Mouse (Mus musculus) retina, postnatal 7 days (tissue): ENCODE measurements around the gene Slc25a25.

Experiments
- DNase-seq: peaks from one replicate; pipeline ENCODE4 v3.0.0-alpha.2; 2012; ENCODE audit warnings: low read depth, low spot score

Slc25a25 gene

DNA sequence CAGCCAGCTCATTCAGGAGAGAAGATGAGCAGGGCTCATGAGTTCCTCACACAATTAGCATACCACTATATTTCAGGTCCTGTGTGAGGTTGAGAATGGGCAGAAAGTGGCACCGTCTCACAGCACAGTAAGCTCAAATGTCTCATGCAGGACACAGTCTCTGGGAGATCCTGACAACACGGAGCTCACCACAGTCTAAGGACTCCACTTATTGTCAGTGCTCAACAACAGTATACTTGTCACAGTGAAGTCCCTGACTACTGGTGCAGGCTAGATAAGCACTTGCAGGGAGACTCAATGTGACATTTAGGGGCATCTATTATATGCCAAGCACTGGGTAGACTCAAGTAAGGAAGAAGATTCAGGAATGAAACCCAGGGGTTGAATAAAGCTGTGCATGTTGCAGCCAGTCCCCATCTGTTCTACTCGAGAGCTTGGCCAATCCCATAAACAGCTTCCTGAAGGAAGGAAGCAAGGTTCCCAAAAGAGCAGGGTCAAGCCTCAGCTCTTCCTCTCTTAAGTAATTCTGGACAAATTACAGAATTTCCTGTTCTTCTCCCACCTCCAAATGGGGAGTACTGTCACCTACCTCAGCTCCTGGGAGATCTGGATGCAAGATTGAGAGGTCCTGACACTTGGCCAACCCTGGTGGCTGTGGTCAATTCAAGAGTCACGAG lies 21.9 kb downstream of the Slc25a25 start:
- no peak for DNase-seq

DNA sequence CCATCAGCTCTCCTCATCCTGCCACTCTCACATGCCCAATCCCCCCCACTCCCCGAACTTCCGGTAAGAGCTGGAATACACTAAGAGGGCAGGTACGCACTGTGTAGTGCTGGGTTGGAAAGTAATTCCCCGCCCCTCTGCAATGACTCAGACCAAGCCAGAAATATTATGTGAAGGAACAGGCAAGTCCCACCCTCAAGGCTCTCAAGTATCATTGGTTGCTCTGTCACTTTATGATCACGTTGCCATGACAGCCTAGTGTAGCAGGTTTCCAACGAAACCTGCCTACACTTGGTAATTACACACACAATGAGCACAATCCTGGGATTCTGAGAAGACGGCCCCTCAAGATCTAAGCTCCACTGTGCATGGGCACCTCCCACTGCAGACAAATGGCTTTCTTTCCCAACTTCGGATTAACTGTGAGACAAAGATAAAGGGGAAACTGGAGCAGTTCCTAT lies 23.0 kb downstream of the Slc25a25 start:
- DNase-seq, result no peak

DNA sequence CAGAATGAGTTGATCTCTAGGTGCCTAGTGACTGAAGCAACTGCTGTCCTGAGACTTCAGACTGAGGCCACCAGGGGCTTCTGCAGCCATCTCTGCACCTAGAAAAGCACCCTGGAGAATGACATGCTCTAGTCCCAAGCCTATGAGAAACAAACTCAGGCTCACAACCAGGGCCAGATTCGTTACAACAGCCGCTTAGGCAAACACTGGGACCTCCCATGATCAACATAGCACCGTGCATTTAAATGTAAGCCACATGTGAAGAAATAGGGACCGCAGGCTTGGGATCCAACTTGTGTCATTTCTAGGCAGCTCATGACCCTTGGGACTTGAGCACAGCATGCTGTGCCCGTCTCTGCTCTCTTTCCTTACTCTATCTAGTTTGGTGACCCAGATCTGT lies 23.5 kb downstream of the Slc25a25 start:
- no peak for DNase-seq

DNA sequence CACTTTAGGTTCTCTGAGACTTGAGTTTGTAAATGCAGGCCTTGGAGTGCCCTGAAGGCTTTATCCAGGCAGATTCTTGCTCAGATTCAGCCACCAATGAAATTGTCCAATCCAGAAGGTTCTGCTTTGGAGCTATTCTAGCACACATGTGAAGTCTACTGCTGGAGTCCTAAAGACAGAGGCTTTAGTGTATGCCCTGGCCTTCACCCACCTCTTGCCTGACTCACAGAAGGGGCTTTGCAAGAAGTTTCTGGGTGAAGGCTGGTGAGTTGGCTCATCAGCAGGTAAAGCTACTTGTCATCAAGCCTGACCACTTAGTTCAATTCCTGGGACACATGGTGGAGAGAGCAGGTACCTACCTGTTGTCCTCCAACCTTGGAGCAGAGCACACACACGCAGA lies 25.1 kb downstream of the Slc25a25 start:
- DNase-seq, result no peak

DNA sequence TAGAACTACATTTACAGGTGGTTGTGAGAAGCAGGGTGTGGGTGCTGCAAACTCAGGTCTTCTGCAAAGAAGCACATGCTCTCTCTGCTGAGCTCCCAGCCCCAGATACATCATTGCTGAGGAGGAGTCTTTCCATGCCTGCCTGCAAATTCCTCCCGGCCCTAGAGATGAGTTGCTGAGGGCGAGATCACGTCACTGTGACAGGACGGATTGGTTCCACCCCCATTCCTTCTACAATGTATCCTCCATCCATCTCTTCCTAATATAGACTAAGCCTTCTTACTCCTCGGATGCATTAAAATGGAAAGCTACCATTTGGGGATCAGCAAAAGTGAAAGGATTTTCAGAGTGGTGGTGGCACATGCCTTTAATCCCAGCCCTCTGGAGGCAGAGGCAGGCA lies 25.7 kb downstream of the Slc25a25 start:
- DNase-seq, result no peak

DNA sequence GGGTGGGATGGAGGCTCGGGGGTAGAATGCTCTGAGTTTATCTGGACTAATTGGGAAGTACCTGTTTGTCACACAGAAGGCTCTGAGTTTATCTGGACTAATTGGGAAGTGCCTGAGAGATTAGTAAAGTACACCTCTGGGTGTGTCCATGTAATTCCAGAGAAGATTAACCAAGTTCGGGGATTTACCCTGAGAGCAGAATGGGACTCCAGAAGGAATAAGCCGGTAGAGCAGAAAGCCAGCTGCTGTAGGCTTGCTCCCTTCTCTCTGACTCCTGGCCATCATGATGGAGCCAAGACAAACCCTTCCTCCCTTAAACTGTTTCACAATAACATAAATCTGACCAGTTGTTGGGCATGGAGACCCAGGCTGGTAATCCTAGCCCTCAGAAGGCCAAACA lies 26.4 kb downstream of the Slc25a25 start:
- DNase-seq, result no peak

DNA sequence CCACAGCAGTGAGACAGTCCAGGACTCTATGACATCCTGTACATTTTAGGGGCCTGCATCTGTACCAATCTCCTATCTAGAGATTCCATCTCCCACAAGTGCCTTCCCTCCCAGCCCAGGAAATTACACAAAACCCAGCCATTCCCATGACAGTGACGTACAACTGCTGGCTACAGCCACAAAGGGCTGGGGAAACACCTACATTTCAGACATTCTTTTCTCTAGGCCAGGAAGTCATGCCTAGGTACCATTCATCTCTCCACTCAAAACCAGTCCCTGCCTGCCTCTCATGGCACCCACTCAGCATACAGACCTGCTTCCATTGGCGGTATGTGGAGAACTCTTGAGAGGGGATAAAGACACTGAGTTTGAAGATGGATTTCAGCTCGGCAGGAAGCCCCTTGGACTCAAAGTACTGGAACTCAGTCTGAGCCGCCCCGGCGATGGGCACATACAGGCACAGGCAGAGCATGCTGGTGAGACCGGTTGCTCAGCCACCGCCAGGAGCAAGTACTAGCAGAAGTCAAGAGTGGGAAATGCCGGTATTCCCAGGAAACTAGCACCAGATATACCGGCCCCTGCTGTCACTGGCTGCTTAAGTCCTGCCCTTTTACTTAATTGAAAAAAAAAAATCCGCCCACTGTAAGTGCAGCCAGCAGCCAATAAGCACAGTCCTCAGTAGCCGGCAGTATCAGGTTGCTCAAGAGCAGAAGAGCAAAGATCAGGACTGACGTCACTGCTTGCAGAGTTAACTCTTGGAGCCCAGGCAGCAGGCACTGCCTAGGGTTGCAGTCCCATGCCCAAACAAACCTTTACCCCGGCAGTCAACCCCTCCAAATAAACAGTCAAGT lies 27.5 kb downstream of the Slc25a25 start:
- no peak for DNase-seq

DNA sequence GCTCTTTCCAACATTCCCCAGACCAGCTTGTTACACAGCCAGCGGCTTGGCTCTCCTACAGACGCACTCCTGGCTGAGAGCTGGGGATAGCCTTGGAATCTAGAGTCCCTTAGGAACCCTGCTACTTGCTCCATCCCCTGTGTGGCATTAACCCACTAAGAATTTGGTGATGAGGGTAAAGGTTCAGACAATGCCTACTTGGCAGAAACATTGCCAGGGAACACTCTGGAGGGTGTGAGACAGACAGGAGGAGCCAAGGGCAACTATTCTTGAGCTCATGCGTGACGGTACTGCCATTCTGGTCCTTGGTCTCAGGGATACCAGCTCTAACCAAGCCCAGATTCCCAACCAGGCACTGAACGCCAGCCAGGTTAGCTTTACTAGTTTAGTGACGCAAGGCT lies 29.4 kb downstream of the Slc25a25 start:
- no peak for DNase-seq

DNA sequence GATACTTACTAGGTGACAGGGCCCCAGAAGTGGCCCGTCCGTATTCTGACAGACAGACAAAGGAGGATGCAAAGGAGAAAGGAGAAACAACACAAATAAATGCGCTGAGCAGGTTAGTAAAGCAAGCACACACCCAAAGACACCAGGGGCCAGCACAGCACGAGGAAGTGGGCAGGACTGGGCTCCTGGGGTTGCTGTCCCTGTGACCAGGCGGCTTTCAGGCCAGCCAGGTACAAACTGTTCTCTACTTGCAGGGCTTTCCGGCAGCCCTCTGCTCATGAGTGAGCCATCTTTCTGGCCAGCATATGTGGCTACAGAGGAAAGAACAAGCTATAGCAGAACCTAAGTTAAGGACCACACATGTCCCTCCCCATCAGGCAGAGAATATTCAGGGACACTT lies 30.6 kb downstream of the Slc25a25 start:
- DNase-seq, result no peak

DNA sequence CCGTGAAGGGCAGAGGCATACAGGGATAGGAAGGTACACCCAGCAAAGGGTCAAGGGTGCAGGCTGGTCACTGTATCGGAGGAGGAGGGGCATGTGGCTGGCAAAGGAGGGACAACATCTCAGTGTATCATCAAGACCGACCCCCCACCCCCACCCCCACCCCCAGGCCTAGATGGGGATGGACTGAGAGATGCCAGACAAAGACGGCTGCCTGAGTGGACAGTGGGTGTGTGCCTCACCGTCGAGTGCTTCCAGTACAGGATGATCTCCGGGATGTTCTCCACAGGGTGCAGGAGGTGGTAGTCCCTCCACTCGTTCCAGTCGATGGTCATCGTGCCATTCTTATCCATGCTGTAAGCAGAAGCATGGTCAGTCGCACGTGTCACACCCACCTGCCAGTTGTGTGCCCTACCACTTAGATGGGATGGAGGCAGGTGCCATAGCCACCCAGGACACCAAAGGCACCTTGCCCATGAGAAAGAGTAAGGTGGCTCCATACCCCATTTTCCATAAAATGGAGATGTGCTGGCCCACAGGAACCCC lies 31.1 kb downstream of the Slc25a25 start:
- no peak for DNase-seq

DNA sequence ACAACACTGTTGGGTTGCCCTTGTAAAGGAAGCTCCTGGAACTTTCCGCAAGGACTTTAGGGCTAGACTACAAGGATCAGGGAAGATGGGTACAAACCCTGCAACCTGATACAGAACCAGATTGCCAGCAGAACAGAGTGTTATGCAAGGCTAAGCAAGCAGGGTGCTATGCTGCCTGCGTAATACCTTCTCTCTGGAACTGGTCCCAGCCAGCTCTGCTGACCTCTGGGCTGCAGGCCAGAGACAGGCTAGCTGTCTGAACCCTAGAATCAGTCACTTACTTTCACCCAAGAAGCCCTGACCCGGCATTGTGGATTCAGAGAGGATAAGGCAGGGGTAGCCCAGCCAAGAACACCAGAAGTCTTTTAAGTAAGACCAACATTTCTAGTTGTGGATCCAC lies 31.9 kb downstream of the Slc25a25 start:
- no peak for DNase-seq

DNA sequence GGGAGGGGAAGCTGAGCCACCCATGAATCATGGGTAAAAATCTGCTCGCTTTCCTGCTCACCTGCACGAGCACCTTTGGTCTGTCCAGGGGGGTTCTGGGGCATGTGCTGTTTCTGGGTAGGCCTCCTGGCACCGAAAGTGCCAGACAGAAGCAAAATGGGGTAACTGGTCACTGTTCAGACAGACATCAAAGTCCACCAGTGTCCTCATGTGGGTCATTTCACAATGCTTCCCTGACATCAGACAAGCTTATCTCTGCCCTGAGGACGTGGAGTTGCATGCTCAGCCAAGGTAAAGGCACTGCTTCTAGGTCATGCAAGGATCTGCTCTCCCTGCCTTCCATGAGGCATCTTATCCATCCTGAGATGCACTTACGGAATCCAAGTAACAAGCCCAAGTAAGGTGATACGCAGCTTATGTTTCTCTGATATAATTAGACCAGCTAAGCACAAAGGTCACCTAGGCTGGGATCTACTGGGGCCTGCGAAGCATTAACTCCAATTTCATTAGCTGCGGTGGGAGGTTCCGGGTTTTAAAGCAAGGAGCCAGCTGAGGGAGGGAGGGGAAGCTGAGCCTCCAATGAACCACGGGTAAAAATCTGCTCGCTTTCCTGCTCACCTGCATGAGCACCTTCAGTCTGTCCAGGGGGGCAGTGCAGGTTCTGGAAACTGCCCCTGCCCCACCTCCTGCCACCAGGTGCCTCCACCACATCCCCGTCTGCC lies 32.7 kb downstream of the Slc25a25 start:
- no peak for DNase-seq

DNA sequence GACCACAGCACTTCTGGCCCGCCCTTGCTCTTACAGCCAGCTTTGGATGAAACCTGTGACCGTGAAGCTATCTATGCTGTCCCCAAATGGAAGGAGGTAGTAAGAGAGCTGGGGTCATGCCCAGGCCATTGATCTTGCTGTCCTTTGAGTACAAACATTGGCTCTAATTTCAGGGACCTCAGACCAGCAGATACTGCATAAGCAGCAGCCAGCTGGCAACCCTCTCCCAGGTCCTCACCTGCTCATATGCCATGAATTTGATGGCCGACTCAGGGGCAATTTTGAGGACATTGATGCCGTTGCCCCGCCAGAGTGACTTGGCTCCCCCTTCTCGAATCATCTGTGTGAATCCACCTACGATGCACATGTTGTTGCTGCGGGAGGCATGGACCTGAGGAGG lies 33.8 kb downstream of the Slc25a25 start:
- DNase-seq, result no peak

DNA sequence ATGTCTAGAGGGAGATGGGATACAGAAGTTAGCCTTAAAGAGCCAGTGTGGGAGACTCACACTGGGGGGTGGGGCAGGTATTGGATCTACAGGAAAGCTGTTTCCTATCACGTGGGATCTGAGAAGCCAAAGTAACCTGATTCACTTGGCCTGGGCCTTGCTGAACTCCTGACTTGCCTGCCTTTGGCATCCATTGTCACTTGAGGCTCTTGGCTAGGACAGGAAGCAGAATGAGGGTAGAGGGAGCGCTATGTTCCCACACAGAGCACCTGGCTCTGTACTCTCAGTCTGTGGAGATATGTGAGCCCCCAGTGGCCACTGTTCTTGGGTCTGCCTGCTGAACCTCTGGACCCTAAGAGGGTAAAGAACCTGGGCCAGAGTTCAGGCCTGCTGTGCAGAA lies 34.7 kb downstream of the Slc25a25 start:
- no peak for DNase-seq

DNA sequence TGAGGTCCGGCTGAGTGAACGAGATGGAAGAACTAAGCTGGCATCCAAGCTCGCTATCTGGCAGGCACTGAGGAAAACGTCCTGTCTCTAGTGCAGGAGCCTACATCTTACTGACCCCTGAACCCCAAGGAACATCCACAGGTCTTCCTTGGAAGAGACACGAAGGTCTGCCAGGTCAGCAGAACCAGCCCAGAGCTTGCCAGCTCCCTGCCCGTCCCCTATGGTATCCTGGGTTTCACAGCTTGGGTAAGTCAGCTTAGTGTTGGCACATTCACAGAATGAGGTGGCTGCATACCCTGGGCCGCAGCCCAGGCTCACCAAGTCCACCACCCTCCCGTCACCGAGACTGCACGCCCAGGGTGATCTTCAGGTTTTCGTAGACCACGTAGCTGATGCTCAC lies 35.4 kb downstream of the Slc25a25 start:
- no peak for DNase-seq

DNA sequence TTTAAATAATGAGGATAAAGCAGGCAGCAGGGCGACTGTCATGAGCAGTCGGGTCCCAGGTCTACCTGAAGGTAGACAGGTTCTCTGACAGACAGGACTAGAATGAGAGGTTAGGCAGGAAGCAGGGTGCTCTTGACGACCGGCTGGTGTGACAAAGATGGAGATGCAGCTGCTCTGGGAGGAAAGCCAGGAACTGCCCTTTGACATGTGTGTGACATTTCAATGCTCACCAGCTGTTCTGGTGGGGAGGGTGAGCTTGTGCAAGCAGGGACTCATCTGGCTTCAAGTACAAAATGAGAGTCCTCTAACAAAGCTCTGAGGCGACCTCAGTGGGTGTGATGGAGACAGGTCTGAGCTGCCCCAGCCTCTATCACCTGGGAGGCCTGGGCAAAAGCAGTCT lies 37.3 kb downstream of the Slc25a25 start:
- DNase-seq, result no peak

DNA sequence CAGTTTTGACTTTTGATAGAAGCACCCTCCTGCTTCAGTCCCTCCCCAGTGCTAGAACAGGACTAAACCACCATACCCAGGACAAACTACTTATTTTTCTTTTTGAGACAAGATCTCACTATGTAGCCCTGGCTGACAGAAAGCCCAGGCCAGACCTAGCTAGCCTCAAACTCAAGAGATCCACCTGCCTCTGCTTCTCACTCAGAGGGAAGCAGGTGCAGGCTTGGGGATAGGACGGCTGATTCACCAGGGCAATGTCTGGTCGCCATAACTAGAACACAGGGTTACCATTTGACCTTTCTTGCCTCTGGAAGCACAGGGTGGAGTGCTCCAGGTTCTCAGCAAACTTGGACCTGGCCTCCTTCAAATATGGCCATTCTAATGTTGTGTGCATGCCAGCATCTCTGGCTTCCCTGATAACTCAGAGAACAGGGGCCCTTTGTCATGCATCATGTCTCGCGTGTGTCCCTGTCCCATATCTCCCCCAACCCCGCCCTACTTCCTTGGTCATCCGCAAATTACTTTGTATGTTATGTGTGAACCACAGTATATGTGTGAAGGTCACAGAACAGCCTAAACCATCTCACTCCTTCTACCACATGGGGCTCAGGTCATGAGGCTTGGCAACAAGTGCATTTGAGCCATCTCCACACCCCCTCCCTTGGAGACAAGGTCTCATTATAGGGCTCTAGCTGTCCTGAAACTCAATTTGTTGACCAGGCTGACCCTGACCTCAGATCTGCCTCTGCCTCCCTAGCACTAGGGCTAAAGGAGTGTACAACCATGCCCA lies 38.3 kb downstream of the Slc25a25 start:
- DNase-seq, result no peak

DNA sequence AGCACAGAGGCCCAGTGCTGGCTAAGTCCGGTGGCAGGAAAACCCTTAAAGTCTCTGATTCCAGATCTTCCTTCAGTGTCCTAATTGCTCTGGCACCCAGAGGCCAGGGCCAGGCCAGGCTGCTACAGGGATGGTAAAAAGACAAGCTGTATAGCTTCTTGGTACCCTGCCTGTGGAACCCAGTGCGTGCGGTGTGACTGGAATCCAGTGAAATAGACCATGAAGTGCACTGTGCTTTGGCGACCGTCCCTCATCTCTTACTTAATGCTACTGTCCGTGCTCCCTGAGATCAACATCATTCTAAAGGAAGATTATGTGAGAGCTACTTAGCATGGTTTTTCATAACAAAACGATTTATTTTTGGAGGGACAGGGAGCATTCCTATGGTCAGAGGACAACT lies 39.8 kb downstream of the Slc25a25 start:
- no peak for DNase-seq

DNA sequence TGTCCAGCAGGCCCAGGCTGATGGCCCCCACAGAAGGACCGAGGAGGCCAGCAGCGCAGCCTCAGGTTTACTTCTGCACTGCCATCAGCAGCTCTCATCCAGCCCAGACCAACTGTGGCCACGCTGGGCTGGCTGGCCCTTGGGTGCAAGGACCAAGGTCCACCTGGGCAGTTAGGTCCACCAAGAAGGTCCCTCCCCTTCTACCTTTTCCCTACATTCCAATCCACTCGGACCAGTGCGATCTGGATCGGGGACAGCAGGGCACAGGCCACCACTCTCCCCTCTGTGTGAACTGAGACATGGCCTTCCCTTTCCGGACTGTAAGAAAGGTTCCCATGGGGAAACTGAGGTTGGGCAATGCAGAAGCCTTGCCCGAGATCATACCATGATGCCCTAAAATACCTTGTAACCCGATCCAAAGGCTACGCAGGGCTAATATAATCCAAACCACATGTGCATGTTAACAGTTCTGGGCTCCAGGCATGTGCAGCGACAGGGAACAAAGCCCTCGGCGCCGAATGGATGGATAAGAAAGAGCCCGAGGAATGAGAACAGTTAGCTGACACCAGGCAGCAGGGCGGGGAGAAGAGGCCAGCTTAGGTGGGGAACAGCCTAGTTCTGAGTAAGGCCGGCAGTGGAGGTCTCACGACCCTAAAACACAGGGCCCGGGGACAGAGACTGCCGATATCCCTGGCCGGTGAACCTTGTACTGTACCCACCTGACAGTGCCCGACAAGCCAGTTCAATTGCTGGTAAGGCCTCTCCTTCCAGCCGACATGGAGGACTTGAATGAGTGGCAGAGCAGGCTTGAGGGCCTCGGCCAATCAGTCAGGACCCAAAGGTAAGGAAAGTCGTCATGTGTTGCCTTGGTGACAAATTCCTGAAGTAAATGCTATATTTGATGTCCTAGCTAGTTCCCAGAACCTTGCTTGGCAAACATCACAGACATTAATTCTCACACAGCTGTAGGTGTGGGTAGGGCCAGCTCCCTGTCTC lies 42.5 kb downstream of the Slc25a25 start:
- no peak for DNase-seq

DNA sequence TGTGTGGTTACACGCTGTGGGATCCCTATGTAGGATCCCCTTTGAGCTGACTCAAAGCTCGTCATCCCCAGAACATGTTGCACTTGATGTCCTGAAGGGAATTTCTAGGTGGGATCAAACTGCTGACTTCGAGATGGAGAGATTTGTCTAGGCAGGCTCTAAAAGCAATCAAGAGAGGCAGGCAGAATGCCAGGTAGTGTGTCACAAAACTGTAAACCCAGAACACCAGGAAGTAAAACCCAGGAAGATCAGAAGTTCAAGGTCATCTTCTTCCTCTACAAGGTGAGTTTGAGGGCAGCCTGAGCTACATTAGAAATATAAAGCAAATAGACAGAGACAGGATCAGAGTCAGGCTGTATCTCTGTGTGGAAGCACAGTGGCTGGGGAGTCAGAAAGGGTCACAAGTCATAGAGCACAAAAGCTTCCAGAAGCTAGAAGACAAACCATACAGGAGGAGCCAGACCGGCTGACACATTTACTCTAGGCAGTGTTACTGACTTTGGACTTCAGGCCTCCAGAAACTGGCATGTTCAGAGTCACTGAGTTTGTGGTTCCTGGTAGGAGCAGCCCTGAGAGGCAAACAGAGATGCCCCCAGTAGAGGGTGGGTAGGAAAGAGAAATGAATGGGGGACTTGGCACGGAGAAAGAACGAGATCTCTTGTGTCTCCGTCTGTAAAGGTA lies 44.0 kb downstream of the Slc25a25 start:
- DNase-seq, result no peak
